Mouse (Mus musculus) intestine, embryonic 14.5 days (tissue): ENCODE data around the gene Scamp1. TPM values are rescaled to one million over a fixed set of nuclear protein-coding genes. Genes with fewer than 3 reads are reported as not detected.

Experiments
- ATAC-seq: fragments of 200-750 bp; cut with Nextera tagmentation; replicated peaks from 2 replicates; pipeline ENCODE4 v1.8.0; 2017; ENCODE audit warnings: low read depth, moderate number of reproducible peaks, moderate TSS enrichment, moderate library complexity; ENCODE audit not compliant: low FRiP score, low TSS enrichment
- DNase-seq: peaks from one replicate; pipeline ENCODE4 v3.0.0-alpha.2; 2018; ENCODE audit warnings: low spot score
- H3K27ac ChIP-seq: fragments of 300-500 bp; sonication (generic); 2 replicates; pipeline ENCODE4 v1.5.1; 2014; ENCODE audit warnings: low read depth, mild to moderate bottlenecking, control low read depth
- H3K27me3 ChIP-seq: fragments of 300-500 bp; sonication (generic); replicated peaks from 2 replicates; pipeline ENCODE4 v1.6.1; 2014; ENCODE audit warnings: low read length, control low read depth; ENCODE audit not compliant: control insufficient read depth, insufficient read depth
- H3K36me3 ChIP-seq: fragments of 300-500 bp; sonication (generic); 2 replicates; pipeline ENCODE4 v1.6.1; 2014; ENCODE audit warnings: low read length, control low read depth; ENCODE audit not compliant: control insufficient read depth, insufficient read depth
- H3K4me1 ChIP-seq: fragments of 300-500 bp; sonication (generic); replicated peaks from 2 replicates; pipeline ENCODE4 v1.6.1; 2014; ENCODE audit warnings: low read length, control low read depth, mixed read lengths; ENCODE audit not compliant: control insufficient read depth, insufficient read depth
- H3K4me2 ChIP-seq: fragments of 300-500 bp; sonication (generic); 2 replicates; pipeline ENCODE4 v1.6.1; 2014; ENCODE audit warnings: low read length
- H3K4me3 ChIP-seq: fragments of 300-500 bp; sonication (generic); 2 replicates; pipeline ENCODE4 v1.5.1; 2014; ENCODE audit warnings: low read depth, low read length, control low read depth, mixed read lengths
- H3K9ac ChIP-seq: fragments of 300-500 bp; sonication (generic); 2 replicates; pipeline ENCODE4 v1.6.1; 2014; ENCODE audit warnings: mild to moderate bottlenecking, low read length
- H3K9me3 ChIP-seq: fragments of 300-500 bp; sonication (generic); 2 replicates; pipeline ENCODE4 v1.6.1; 2016; ENCODE audit warnings: low read length, control low read depth; ENCODE audit not compliant: control insufficient read depth
- WGBS: fragments of 180-500 bp; shearing (Covaris S2); extraction: QIAGEN DNeasy Blood & Tissue Kit; methylation state at CpG from one replicate; pipeline ENCODE4 v1.1.7; 2014; 5-methylcytosine and 5-hydroxymethylcytosine counted together
- polyA plus RNA-seq: library from polyadenylated mRNA; unstranded; fragments of >200 nt; fragmentation: Nextera tagmentation; extraction: Ambion mirVana; gene quantifications from 2 replicates; pipeline ENCODE4 v1.2.1, GENCODE M21; 2014

Scamp1 gene
- polyA plus RNA-seq, 1 experiment from 2014 or later = 30.2 TPM

DNA sequence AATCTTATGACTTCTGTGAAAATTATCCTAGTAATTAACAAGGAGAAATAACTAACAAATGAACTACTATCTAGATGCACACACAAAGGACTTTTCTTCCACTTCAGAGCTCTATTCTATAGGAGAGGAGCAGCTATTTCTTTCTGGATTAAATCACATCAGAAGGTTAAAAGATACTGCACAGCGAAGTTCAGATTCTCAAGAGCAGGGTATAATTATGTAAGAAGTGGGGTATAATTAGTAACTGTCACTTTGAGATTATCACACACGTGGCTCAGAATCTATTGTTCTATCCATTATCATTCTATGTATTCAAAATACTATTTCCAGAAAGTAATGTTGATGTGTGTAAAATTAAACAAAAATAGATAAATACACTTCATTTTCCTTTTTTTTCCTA is 22.6 kb upstream of the Scamp1 start:
- Histone ChIP-seq H3K36me3 (no peaks in the 10 kb centered on the region), H3K27me3 (no peaks in the 10 kb centered on the region), H3K4me3 (no peak overlapping the region), H3K9ac (no peak overlapping the region), H3K4me1 (0 out of 2 replicates have a peak, but pooled peaks cover 8% of the 10 kb centered on the region), H3K9me3 (no peaks in the 10 kb centered on the region), H3K27ac (no peak overlapping the region), H3K4me2 (no peak overlapping the region)
- no peak for ATAC-seq
- 67% methylated on average over 2 of the region's 2 CpGs for WGBS
- no peak for DNase-seq

GRCm38 (mm10) chr13:94307531-94307930 is 21.9 kb upstream of the Scamp1 start:
- ATAC-seq (no peak), DNase-seq (no peak)
- Histone ChIP-seq H3K4me1 (0 out of 2 replicates have a peak, but pooled peaks cover 8% of the 10 kb centered on the region), H3K9me3 (no peaks in the 10 kb centered on the region), H3K4me2 (peak overlapping the region; percentile 58), H3K36me3 (no peaks in the 10 kb centered on the region), H3K27ac (no peak overlapping the region), H3K4me3 (no peak overlapping the region), H3K9ac (no peak overlapping the region), H3K27me3 (no peaks in the 10 kb centered on the region)
- 93% methylated on average over 7 of the region's 7 CpGs for WGBS

DNA sequence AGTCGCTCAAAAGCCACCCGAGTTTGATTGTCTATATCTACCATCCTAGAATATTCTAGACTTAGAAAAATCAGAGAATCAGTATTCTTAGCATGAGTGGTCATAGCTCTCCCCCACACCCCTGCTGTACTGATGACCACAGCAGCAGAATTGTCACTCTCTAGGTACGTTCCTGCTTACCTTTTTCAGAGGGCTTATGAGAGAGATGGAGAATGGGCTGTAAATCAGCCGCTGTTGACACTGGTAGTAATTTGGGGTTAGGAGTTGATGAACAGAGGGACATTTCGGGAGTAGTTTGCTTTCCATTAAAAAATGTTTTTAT is 21.3 kb upstream of the Scamp1 start:
- DNase-seq (no peak), ATAC-seq (0 out of 2 replicates have a peak, but pooled peaks have one; percentile 36)
- Histone ChIP-seq H3K9me3 (no peaks in the 10 kb centered on the region), H3K4me1 (0 out of 2 replicates have a peak, but pooled peaks cover 8% of the 10 kb centered on the region), H3K9ac (peak overlapping the region; percentile 32), H3K4me2 (peak overlapping the region; percentile 58), H3K4me3 (peak overlapping the region; percentile 19; the same call in 1 of the 2 replicates), H3K27me3 (no peaks in the 10 kb centered on the region), H3K36me3 (no peaks in the 10 kb centered on the region), H3K27ac (no peak overlapping the region; the same call in 1 of the 2 replicates)
- WGBS = 15% methylated on average over 5 of the region's 5 CpGs

GRCm38 (mm10) chr13:94306277-94306967 is 20.8 kb upstream of the Scamp1 start:
- H3K27me3 ChIP-seq = no peaks in the 10 kb centered on the region
- H3K4me3 ChIP-seq = peak overlapping the region; percentile 19; the same call in 1 of the 2 replicates
- DNase-seq (peak; percentile 78), ATAC-seq (peak; percentile 89; the same call in 1 of the 2 replicates)
- peak overlapping the region; percentile 58 for H3K4me2 ChIP-seq
- H3K27ac ChIP-seq = no peak overlapping the region
- H3K36me3 ChIP-seq = no peaks in the 10 kb centered on the region
- H3K9ac ChIP-seq = peak overlapping the region; percentile 32
- 0 out of 2 replicates have a peak, but pooled peaks cover 8% of the 10 kb centered on the region for H3K4me1 ChIP-seq
- WGBS = 36% methylated on average over 18 of the region's 18 CpGs
- no peaks in the 10 kb centered on the region for H3K9me3 ChIP-seq

DNA sequence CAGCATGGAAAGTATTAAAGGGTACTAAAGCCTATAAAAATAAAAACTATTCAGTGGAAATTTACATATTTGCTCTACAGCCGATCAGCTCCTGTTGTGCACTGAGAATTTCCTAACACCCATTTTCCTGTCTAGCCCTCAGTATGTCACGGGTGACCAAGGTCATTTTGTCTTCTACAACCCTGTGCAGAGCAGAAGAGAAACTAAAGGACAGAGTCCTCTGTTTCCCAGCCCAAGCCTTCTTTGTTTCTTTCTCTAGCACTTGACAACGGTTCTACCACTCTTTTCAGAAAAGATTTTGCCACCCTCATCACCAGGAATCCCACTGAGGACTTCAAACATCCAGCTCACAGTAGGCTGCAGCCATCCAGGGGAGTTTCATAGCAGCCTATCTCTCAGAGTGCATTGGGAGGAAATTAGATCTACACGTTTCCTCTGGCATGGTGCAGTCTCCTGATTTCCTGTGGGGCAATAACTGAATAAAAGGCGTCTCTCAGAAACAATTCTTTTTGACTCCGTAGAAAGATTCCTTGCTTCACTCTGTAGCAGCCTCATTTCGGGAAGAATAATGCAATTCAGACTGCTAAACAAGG is 15.4 kb upstream of the Scamp1 start:
- H3K9me3 ChIP-seq = no peaks in the 10 kb centered on the region
- H3K36me3 ChIP-seq = no peaks in the 10 kb centered on the region
- no peak overlapping the region for H3K4me2 ChIP-seq
- H3K27me3 ChIP-seq = no peaks in the 10 kb centered on the region
- ATAC-seq (no peak), DNase-seq (no peak)
- no peaks in the 10 kb centered on the region for H3K4me1 ChIP-seq
- no peak overlapping the region for H3K27ac ChIP-seq
- no peak overlapping the region for H3K9ac ChIP-seq
- WGBS = 63% methylated on average over 7 of the region's 7 CpGs
- no peak overlapping the region for H3K4me3 ChIP-seq

DNA sequence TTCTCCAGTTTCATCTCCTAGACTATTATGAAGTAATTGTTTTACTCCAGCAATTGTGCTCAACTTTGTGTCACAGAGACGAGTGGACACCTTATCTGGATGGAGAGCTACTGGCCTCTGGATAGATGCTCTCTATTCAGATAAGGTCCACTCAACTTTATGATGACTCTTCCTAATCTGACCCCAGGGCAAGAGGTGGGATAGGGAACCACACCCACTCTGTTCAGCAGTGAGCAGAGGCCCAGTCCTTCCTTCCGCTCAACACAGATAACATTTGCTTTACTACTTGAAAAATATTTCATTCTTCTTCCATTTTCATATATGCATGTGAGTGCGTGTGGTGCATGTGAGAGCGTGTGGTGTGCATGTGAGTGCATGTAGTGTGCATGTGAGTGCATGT is 14.6 kb upstream of the Scamp1 start:
- WGBS = 79% methylated on average over 4 of the region's 4 CpGs

DNA sequence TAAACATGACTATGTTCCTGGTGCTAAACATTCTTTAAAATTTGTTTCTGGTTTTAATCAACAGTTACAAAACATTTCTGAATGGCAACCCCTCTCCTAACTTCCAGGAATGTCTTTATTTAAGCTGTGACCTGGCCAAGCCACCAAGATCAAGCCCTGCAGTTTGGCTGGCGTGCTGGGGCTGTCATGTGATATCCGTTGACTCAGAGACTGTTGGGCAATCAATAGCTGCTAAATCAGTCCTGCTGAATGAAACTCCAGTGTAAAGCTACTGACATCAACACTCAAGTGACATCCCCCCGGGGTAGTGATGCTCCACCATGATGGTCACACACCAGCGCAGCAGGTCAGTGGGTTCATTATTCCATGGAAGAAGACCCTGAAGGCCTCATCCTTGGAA is 12.7 kb upstream of the Scamp1 start:
- no peak overlapping the region for H3K4me3 ChIP-seq
- no peaks in the 10 kb centered on the region for H3K27me3 ChIP-seq
- H3K4me2 ChIP-seq = no peak overlapping the region
- no peak for DNase-seq
- no peak for ATAC-seq
- H3K9me3 ChIP-seq = no peaks in the 10 kb centered on the region
- 80% methylated on average over 4 of the region's 4 CpGs for WGBS
- H3K27ac ChIP-seq = no peak overlapping the region
- H3K36me3 ChIP-seq = no peaks in the 10 kb centered on the region
- no peaks in the 10 kb centered on the region for H3K4me1 ChIP-seq
- H3K9ac ChIP-seq = no peak overlapping the region

More for the DNA sequence above, 14.6 kb upstream of the Scamp1 start:
- no peak overlapping the region for H3K4me3 ChIP-seq
- no peaks in the 10 kb centered on the region for H3K36me3 ChIP-seq
- DNase-seq (no peak), ATAC-seq (no peak)
- H3K9ac ChIP-seq = no peak overlapping the region
- no peaks in the 10 kb centered on the region for H3K27me3 ChIP-seq
- H3K4me2 ChIP-seq = no peak overlapping the region
- H3K4me1 ChIP-seq = no peaks in the 10 kb centered on the region
- no peaks in the 10 kb centered on the region for H3K9me3 ChIP-seq
- no peak overlapping the region for H3K27ac ChIP-seq

- Histone ChIP-seq H3K4me1 (no peaks in the 10 kb centered on the region), H3K4me2 (no peak overlapping the region), H3K4me3 (no peak overlapping the region), H3K36me3 (no peaks in the 10 kb centered on the region), H3K27ac (no peak overlapping the region), H3K27me3 (no peaks in the 10 kb centered on the region), H3K9me3 (no peaks in the 10 kb centered on the region), H3K9ac (no peak overlapping the region)
- no peak for ATAC-seq
- no peak for DNase-seq
- WGBS = 82% methylated on average over 11 of the region's 11 CpGs
Measured at GRCm38 (mm10) chr13:94296371-94296770, 10.7 kb upstream of the Scamp1 start.

DNA sequence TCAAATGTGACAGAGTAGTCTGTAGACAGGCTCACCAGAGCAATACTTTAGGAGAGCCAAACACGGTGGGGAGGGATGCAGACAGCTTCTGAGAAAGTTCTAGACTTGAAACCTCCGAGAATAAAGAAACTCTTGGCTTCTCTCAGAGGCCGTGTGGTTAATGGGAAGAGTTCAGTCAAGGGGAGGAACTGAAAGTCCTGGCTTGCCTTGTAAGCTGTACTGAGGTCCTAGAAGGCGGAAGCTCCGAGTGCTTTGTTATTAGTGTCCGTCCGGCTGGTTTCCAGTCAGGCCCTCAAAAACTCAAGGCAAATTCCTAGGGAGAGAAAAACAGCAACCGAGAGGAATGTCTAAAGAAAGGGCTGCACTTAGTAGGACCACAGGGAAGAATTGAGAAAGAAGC is 10.3 kb upstream of the Scamp1 start:
- Histone ChIP-seq H3K4me1 (no peaks in the 10 kb centered on the region), H3K4me3 (no peak overlapping the region), H3K36me3 (no peaks in the 10 kb centered on the region), H3K9ac (no peak overlapping the region), H3K4me2 (no peak overlapping the region), H3K27me3 (no peaks in the 10 kb centered on the region), H3K9me3 (no peaks in the 10 kb centered on the region), H3K27ac (no peak overlapping the region)
- 85% methylated on average over 8 of the region's 8 CpGs for WGBS
- ATAC-seq = no peak
- no peak for DNase-seq
